Mouse (Mus musculus) limb, embryonic 15.5 days (tissue): Measurements from ENCODE around the gene Fgf9. TPM values are rescaled to one million over a fixed set of nuclear protein-coding genes. Genes with fewer than 3 reads are reported as not detected.

Experiments
- ATAC-seq: fragments of 200-750 bp; cut with Nextera tagmentation; 2 replicates; pipeline ENCODE4 v1.8.0; 2017; ENCODE audit warnings: low read depth, moderate TSS enrichment; ENCODE audit not compliant: insufficient number of reproducible peaks, low FRiP score, low TSS enrichment
- H3K27ac ChIP-seq: fragments of 300-500 bp; sonication (generic); 2 replicates; pipeline ENCODE4 v1.5.1; 2015; ENCODE audit warnings: moderate library complexity, mild to moderate bottlenecking, inconsistent platforms
- H3K27me3 ChIP-seq: fragments of 300-500 bp; sonication (generic); 2 replicates; pipeline ENCODE4 v1.6.1; 2015; ENCODE audit warnings: inconsistent platforms
- H3K36me3 ChIP-seq: fragments of 300-500 bp; sonication (generic); 2 replicates; pipeline ENCODE4 v1.6.1; 2015; ENCODE audit warnings: inconsistent platforms
- H3K4me1 ChIP-seq: fragments of 300-500 bp; sonication (generic); 2 replicates; pipeline ENCODE4 v1.6.1; 2015; ENCODE audit warnings: inconsistent platforms
- H3K4me2 ChIP-seq: fragments of 300-500 bp; sonication (generic); 2 replicates; pipeline ENCODE4 v1.6.1; 2015; ENCODE audit warnings: mild to moderate bottlenecking, inconsistent platforms
- H3K4me3 ChIP-seq: fragments of 300-500 bp; sonication (generic); 2 replicates; pipeline ENCODE4 v1.5.1; 2015; ENCODE audit warnings: mild to moderate bottlenecking, inconsistent platforms
- H3K9ac ChIP-seq: fragments of 300-500 bp; sonication (generic); 2 replicates; pipeline ENCODE4 v1.6.1; 2015; ENCODE audit warnings: inconsistent platforms
- H3K9me3 ChIP-seq: fragments of 300-500 bp; sonication (generic); 2 replicates; pipeline ENCODE4 v1.6.1; 2016; ENCODE audit warnings: inconsistent platforms
- WGBS: fragments of 180-500 bp; shearing (Covaris S2); methylation state at CpG from one replicate; pipeline ENCODE4 v1.1.7; 2015; 5-methylcytosine and 5-hydroxymethylcytosine counted together
- polyA plus RNA-seq: library from polyadenylated mRNA; unstranded; fragments of >200 nt; fragmentation: Nextera tagmentation; extraction: Ambion mirVana; gene quantifications from 2 replicates; pipeline ENCODE4 v1.2.1, GENCODE M21; 2015

Gene Fgf9
- polyA plus RNA-seq, 1 experiment from 2014 or later, result 11.0 TPM

DNA sequence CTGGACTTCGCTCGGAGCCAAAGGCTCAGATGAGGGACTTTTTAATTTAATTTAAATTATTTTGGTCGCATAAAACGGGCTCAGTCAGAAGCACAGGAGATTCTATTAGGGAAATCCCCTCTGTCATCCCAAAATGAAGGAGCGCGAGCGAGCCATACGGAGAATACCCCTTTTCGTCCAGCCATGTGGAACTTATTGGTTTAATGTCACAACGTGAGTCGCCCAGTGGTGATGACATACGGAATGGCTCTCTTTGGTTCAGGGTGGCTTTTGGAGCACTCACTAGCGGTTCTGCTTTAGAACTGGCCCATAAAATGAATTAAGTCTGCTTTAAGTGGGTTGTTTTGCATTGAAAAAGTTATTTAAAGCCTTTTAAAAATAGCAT lies 80.1 kb downstream of the Fgf9 start:
- Histone ChIP-seq H3K9me3 (no peaks in the 10 kb centered on the region), H3K27me3 (no peaks in the 10 kb centered on the region), H3K9ac (no peak overlapping the region), H3K36me3 (no peaks in the 10 kb centered on the region), H3K4me3 (no peak overlapping the region), H3K4me2 (no peak overlapping the region), H3K27ac (no peak overlapping the region), H3K4me1 (peaks cover 6% of the 10 kb centered on the region; the same call in 1 of the 2 replicates)
- WGBS, result 57% methylated on average over 13 of the region's 13 CpGs
- ATAC-seq, result no peak

DNA sequence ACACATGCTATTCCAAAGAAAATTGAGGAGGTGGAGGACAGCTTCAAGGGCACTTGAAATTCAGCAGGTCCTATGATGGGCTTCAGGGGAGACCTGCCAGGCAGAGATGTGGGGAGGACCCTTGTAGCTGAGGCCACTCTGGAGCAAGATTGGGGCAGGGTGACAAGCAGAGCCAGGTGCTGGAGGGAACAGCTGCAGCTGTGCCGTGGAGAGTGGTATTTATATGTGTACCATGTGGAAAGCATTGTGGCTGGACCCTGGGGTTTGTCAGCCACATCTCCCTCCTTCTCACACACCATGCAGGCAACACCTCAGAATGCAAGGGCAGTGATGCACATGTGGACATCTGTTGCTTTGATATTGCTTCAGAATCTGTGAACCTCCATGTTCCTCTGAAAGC lies 81.8 kb downstream of the Fgf9 start:
- Histone ChIP-seq H3K36me3 (no peaks in the 10 kb centered on the region), H3K4me2 (no peak overlapping the region), H3K9ac (no peak overlapping the region), H3K27me3 (no peaks in the 10 kb centered on the region), H3K27ac (no peak overlapping the region; the same call in 1 of the 2 replicates), H3K4me1 (peaks cover 6% of the 10 kb centered on the region; the same call in 1 of the 2 replicates), H3K4me3 (no peak overlapping the region), H3K9me3 (no peaks in the 10 kb centered on the region)
- WGBS, result 20% methylated on average over 1 of the region's 1 CpGs
- peak; percentile 46; the same call in 1 of the 2 replicates for ATAC-seq

DNA sequence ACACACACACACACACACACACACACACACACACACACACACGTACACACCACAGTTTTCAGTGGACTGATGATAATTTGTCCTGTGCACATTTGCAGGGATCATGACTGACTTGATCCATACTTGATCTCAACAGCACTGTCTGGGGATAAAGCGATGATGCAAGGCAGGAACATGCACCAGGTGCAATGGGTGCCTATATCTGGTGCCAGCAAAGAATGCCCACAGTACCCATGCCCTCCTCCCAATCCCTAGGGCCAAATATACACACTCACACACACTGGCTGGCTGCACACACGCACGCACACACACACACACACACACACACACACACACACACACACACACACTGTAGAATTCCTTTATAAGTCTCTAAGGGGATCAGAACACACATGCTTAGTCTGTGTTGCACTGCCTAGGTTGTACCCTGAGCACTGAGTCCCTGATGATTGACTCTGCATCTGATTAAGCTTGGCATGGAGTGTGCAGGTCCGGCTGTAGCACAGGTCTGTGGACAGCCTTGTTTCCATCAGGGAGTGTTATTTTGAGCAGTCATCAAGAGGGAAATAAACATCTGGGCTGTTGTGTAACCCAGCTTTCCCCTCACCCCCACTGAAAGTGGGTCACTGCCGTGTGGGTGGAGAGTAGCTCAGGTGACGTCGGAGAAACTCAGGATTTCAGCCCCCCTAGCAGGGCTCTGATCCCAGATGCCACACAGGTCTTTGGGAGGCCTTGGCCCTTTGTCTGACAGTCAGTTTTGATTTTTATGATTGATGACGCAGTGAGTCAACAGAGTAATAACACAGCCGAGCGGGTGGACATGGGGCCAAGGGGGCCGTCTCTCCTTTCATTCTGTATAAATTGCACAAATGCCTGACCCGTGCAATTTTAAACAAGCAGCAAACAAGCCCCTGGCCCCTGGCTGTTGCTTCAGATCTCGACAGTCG lies 83.4 kb downstream of the Fgf9 start:
- Histone ChIP-seq H3K9ac (no peak overlapping the region), H3K27me3 (no peaks in the 10 kb centered on the region), H3K4me3 (no peak overlapping the region), H3K27ac (no peak overlapping the region), H3K36me3 (no peaks in the 10 kb centered on the region), H3K4me2 (no peak overlapping the region), H3K4me1 (peaks cover 6% of the 10 kb centered on the region; the same call in 1 of the 2 replicates), H3K9me3 (no peaks in the 10 kb centered on the region)
- no peak for ATAC-seq
- WGBS, result 38% methylated on average over 15 of the region's 15 CpGs

DNA sequence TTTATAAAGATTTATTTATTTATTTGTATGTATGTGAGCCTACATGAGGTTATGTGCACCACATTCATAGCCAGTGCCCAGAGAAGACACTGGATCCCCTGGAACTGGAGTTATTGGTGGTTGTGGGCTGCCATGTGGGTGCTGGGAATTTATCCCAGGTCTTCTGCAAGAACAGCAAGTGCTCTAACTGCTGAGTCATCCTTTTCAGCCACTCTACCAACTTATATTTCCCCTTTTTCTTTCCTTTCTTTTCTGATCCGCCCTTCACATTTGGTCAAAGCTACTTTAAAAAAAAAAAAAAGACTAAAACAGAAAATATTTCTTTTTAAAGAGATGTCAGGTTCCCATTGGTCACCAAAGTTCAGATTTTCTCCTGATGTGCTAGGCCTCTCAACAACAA lies 90.3 kb downstream of the Fgf9 start:
- no peak for ATAC-seq
- H3K9ac ChIP-seq, result no peak overlapping the region
- H3K27ac ChIP-seq, result no peak overlapping the region
- H3K4me3 ChIP-seq, result no peak overlapping the region
- H3K4me1 ChIP-seq, result no peaks in the 10 kb centered on the region
- H3K4me2 ChIP-seq, result no peak overlapping the region
- H3K36me3 ChIP-seq, result no peaks in the 10 kb centered on the region
- no peaks in the 10 kb centered on the region for H3K27me3 ChIP-seq
- 91% methylated on average over 1 of the region's 1 CpGs for WGBS
- no peaks in the 10 kb centered on the region for H3K9me3 ChIP-seq

Other genes with a start within 250 kb of the Fgf9 start
- 26.9 and 27.5 TPM in 2 replicates for gene Ska3, start 244.4 kb upstream of the Fgf9 start, polyA plus RNA-seq
- gene Mrpl57, start 244.3 kb upstream of the Fgf9 start, polyA plus RNA-seq, result 153 and 154 TPM in 2 replicates
- gene Zdhhc20, start 180.3 kb upstream of the Fgf9 start, polyA plus RNA-seq, result 72.5 and 74.9 TPM in 2 replicates
- gene Micu2, start 71.3 kb upstream of the Fgf9 start, polyA plus RNA-seq, result 92.9 and 95.1 TPM in 2 replicates